Mouse (Mus musculus) limb, embryonic 12.5 days (tissue): ENCODE data around the gene Nol10. TPM values are rescaled to one million over a fixed set of nuclear protein-coding genes. Genes with fewer than 3 reads are reported as not detected.

Source experiments
- ATAC-seq: fragments of 200-750 bp; cut with Nextera tagmentation; 2 replicates; pipeline ENCODE4 v1.8.0; 2017; ENCODE audit warnings: low read depth, moderate TSS enrichment; ENCODE audit not compliant: insufficient number of reproducible peaks, insufficient read depth, low FRiP score, low TSS enrichment
- H3K27ac ChIP-seq: fragments of 300-500 bp; sonication (generic); 2 replicates; pipeline ENCODE4 v1.5.1; 2016; ENCODE audit warnings: mild to moderate bottlenecking, moderate library complexity
- H3K27me3 ChIP-seq: fragments of 300-500 bp; sonication (generic); 2 replicates; pipeline ENCODE4 v1.6.1; 2016; ENCODE audit warnings: mild to moderate bottlenecking, moderate library complexity
- H3K36me3 ChIP-seq: fragments of 300-500 bp; sonication (generic); 2 replicates; pipeline ENCODE4 v1.6.1; 2016; ENCODE audit warnings: mild to moderate bottlenecking, moderate library complexity
- H3K4me1 ChIP-seq: fragments of 300-500 bp; sonication (generic); replicated peaks from 2 replicates; pipeline ENCODE4 v1.6.1; 2016
- H3K4me2 ChIP-seq: fragments of 300-500 bp; sonication (generic); 2 replicates; pipeline ENCODE4 v1.6.1; 2016; ENCODE audit warnings: mild to moderate bottlenecking, moderate library complexity
- H3K4me3 ChIP-seq: fragments of 300-500 bp; sonication (generic); replicated peaks from 2 replicates; pipeline ENCODE4 v1.5.1; 2016; ENCODE audit warnings: mild to moderate bottlenecking
- H3K9ac ChIP-seq: fragments of 300-500 bp; sonication (generic); replicated peaks from 2 replicates; pipeline ENCODE4 v1.6.1; 2016; ENCODE audit warnings: mild to moderate bottlenecking, moderate library complexity
- H3K9me3 ChIP-seq: fragments of 300-500 bp; sonication (generic); 2 replicates; pipeline ENCODE4 v1.6.1; 2016; ENCODE audit warnings: mild to moderate bottlenecking, moderate library complexity
- WGBS: fragments of 180-500 bp; shearing (Covaris S2); methylation state at CpG from one replicate; pipeline ENCODE4 v1.1.7; 2016; 5-methylcytosine and 5-hydroxymethylcytosine counted together
- polyA plus RNA-seq: library from polyadenylated mRNA; unstranded; fragments of >200 nt; fragmentation: Nextera tagmentation; extraction: Ambion mirVana; gene quantifications from 2 replicates; pipeline ENCODE4 v1.2.1, GENCODE M21; 2016

Nol10 gene
- polyA plus RNA-seq, 1 experiment from 2014 or later: 30.8 TPM

- ATAC-seq: no peak
- Histone ChIP-seq H3K27me3 (no peaks in the 10 kb centered on the region), H3K9ac (no peak overlapping the region), H3K4me3 (no peak overlapping the region), H3K4me1 (no peaks in the 10 kb centered on the region), H3K4me2 (no peak overlapping the region), H3K27ac (no peak overlapping the region), H3K36me3 (no peaks in the 10 kb centered on the region), H3K9me3 (0 out of 2 replicates have a peak, but pooled peaks cover 9% of the 10 kb centered on the region)
- 22% methylated on average over 1 of the region's 1 CpGs for WGBS
Observed at GRCm38 (mm10) chr12:17333459-17333858, 14.8 kb upstream of the Nol10 start.

- no peak overlapping the region for H3K4me3 ChIP-seq
- H3K4me1 ChIP-seq: no peaks in the 10 kb centered on the region
- no peaks in the 10 kb centered on the region for H3K27me3 ChIP-seq
- no peak overlapping the region for H3K27ac ChIP-seq
- no peaks in the 10 kb centered on the region for H3K36me3 ChIP-seq
- 0 out of 2 replicates have a peak, but pooled peaks cover 9% of the 10 kb centered on the region for H3K9me3 ChIP-seq
- ATAC-seq: no peak
- no peak overlapping the region for H3K9ac ChIP-seq
- WGBS: 71% methylated on average over 2 of the region's 2 CpGs
- H3K4me2 ChIP-seq: no peak overlapping the region
Observed at GRCm38 (mm10) chr12:17338338-17338737, 9.9 kb upstream of the Nol10 start.

GRCm38 (mm10) chr12:17339114-17339905 is 8.9 kb upstream of the Nol10 start:
- Histone ChIP-seq H3K9me3 (0 out of 2 replicates have a peak, but pooled peaks cover 9% of the 10 kb centered on the region), H3K27me3 (no peaks in the 10 kb centered on the region), H3K27ac (no peak overlapping the region), H3K4me2 (no peak overlapping the region), H3K36me3 (no peaks in the 10 kb centered on the region), H3K4me1 (no peaks in the 10 kb centered on the region), H3K9ac (no peak overlapping the region), H3K4me3 (no peak overlapping the region)
- WGBS: 70% methylated on average over 3 of the region's 3 CpGs
- ATAC-seq: no peak

GRCm38 (mm10) chr12:17347327-17348047 is 771 bp upstream of the Nol10 start:
- Histone ChIP-seq H3K27me3 (no peaks in the 10 kb centered on the region), H3K4me3 (peak overlapping the region; percentile 80), H3K36me3 (peaks cover 18% of the 10 kb centered on the region), H3K9ac (peak overlapping the region; percentile 73), H3K27ac (no peak overlapping the region), H3K4me1 (peaks cover 13% of the 10 kb centered on the region), H3K9me3 (no peaks in the 10 kb centered on the region), H3K4me2 (peak overlapping the region; percentile 87)
- 38% methylated on average over 11 of the region's 11 CpGs for WGBS
- 0 out of 2 replicates have a peak, but pooled peaks have one; percentile 58 for ATAC-seq

- no peak overlapping the region for H3K9ac ChIP-seq
Observed at GRCm38 (mm10) chr12:17350106-17350505, 1.8 kb downstream of the Nol10 start.

GRCm38 (mm10) chr12:17356853-17357252 is 8.6 kb downstream of the Nol10 start:
- H3K9ac ChIP-seq: no peak overlapping the region
- H3K27ac ChIP-seq: no peak overlapping the region
- H3K36me3 ChIP-seq: peaks cover 85% of the 10 kb centered on the region
- H3K4me1 ChIP-seq: no peaks in the 10 kb centered on the region
- H3K9me3 ChIP-seq: no peaks in the 10 kb centered on the region
- no peak overlapping the region for H3K4me3 ChIP-seq
- WGBS: 90% methylated on average over 4 of the region's 4 CpGs
- no peaks in the 10 kb centered on the region for H3K27me3 ChIP-seq
- no peak for ATAC-seq
- H3K4me2 ChIP-seq: no peak overlapping the region

More at GRCm38 (mm10) chr12:17350106-17350505, 1.8 kb downstream of the Nol10 start:
- H3K4me3 ChIP-seq: no peak overlapping the region
- H3K4me2 ChIP-seq: no peak overlapping the region
- no peak overlapping the region for H3K27ac ChIP-seq
- no peaks in the 10 kb centered on the region for H3K27me3 ChIP-seq
- ATAC-seq: no peak
- peaks cover 13% of the 10 kb centered on the region for H3K4me1 ChIP-seq
- peaks cover 41% of the 10 kb centered on the region for H3K36me3 ChIP-seq
- H3K9me3 ChIP-seq: no peaks in the 10 kb centered on the region

- H3K4me1 ChIP-seq: no peaks in the 10 kb centered on the region
- no peak for ATAC-seq
- H3K36me3 ChIP-seq: peaks cover 85% of the 10 kb centered on the region
- H3K9me3 ChIP-seq: no peaks in the 10 kb centered on the region
- H3K27ac ChIP-seq: no peak overlapping the region
- H3K4me3 ChIP-seq: no peak overlapping the region
- H3K9ac ChIP-seq: no peak overlapping the region
- no peaks in the 10 kb centered on the region for H3K27me3 ChIP-seq
- no peak overlapping the region for H3K4me2 ChIP-seq
- 98% methylated on average over 5 of the region's 5 CpGs for WGBS
Observed at GRCm38 (mm10) chr12:17357795-17358194, 9.5 kb downstream of the Nol10 start.

GRCm38 (mm10) chr12:17358981-17359380 is 10.7 kb downstream of the Nol10 start:
- H3K36me3 ChIP-seq: peaks cover 88% of the 10 kb centered on the region
- H3K4me2 ChIP-seq: no peak overlapping the region
- no peak overlapping the region for H3K4me3 ChIP-seq
- no peaks in the 10 kb centered on the region for H3K4me1 ChIP-seq
- H3K27ac ChIP-seq: no peak overlapping the region
- no peaks in the 10 kb centered on the region for H3K9me3 ChIP-seq
- H3K27me3 ChIP-seq: no peaks in the 10 kb centered on the region
- H3K9ac ChIP-seq: no peak overlapping the region
- WGBS: 91% methylated on average over 9 of the region's 9 CpGs
- no peak for ATAC-seq

- 87% methylated on average over 9 of the region's 9 CpGs for WGBS
- ATAC-seq: no peak
- Histone ChIP-seq H3K9me3 (no peaks in the 10 kb centered on the region), H3K27ac (peak overlapping the region; percentile 66; the same call in 1 of the 2 replicates), H3K27me3 (no peaks in the 10 kb centered on the region), H3K4me2 (no peak overlapping the region), H3K4me3 (no peak overlapping the region), H3K4me1 (no peaks in the 10 kb centered on the region), H3K36me3 (peaks cover 88% of the 10 kb centered on the region), H3K9ac (no peak overlapping the region)
Observed at GRCm38 (mm10) chr12:17360104-17360503, 11.8 kb downstream of the Nol10 start.

GRCm38 (mm10) chr12:17360650-17361049 is 12.4 kb downstream of the Nol10 start:
- H3K4me2 ChIP-seq: no peak overlapping the region
- peaks cover 88% of the 10 kb centered on the region for H3K36me3 ChIP-seq
- no peaks in the 10 kb centered on the region for H3K27me3 ChIP-seq
- no peak for ATAC-seq
- H3K27ac ChIP-seq: no peak overlapping the region
- 79% methylated on average over 4 of the region's 4 CpGs for WGBS
- no peak overlapping the region for H3K4me3 ChIP-seq
- no peaks in the 10 kb centered on the region for H3K4me1 ChIP-seq
- no peak overlapping the region for H3K9ac ChIP-seq
- no peaks in the 10 kb centered on the region for H3K9me3 ChIP-seq

- H3K27me3 ChIP-seq: no peaks in the 10 kb centered on the region
- 88% methylated on average over 5 of the region's 5 CpGs for WGBS
- no peak overlapping the region for H3K4me3 ChIP-seq
- peaks cover 91% of the 10 kb centered on the region for H3K36me3 ChIP-seq
- no peaks in the 10 kb centered on the region for H3K4me1 ChIP-seq
- ATAC-seq: no peak
- no peak overlapping the region for H3K27ac ChIP-seq
- no peak overlapping the region for H3K9ac ChIP-seq
- H3K4me2 ChIP-seq: no peak overlapping the region
- H3K9me3 ChIP-seq: no peaks in the 10 kb centered on the region
Observed at GRCm38 (mm10) chr12:17362316-17362715, 14.1 kb downstream of the Nol10 start.
